Mouse (Mus musculus) G1E-ER4 (cell line): Measurements from ENCODE around the gene Camkv. TPM values are rescaled to one million over a fixed set of nuclear protein-coding genes. Genes with fewer than 3 reads are reported as not detected.

ENCODE experiments used
- GATA1 ChIP-seq: IDR thresholded peaks from one replicate; pipeline ENCODE4 v1.8.0; 2012; ENCODE audit warnings: low read length, inconsistent platforms
- polyA plus RNA-seq: library from polyadenylated mRNA; stranded (reverse); fragments of >175 nt; gene quantifications from 2 replicates; pipeline ENCODE4 v1.2.3, GENCODE M21; 2012

Camkv gene
- polyA plus RNA-seq, 1 experiment, result not detected

- TF ChIP-seq GATA1, result no peak
Observed at GRCm38 (mm10) chr9:107949184-107949921, 13.9 kb downstream of the Camkv start.

GRCm38 (mm10) chr9:107949922-107950235 lies 14.4 kb downstream of the Camkv start, which contains the start of gene Traip:
Gene Traip (plus strand): TSS chr9:107950136.
- no peak for TF ChIP-seq GATA1

- no peak for TF ChIP-seq GATA1
Observed at GRCm38 (mm10) chr9:107950460-107951355, 15.2 kb downstream of the Camkv start.

- no peak for TF ChIP-seq GATA1
Observed at GRCm38 (mm10) chr9:107955613-107956289, 20.3 kb downstream of the Camkv start.

- TF ChIP-seq GATA1, result no peak
Observed at GRCm38 (mm10) chr9:107957141-107957540, 21.7 kb downstream of the Camkv start.

- TF ChIP-seq GATA1, result no peak
Observed at GRCm38 (mm10) chr9:107959896-107960295, 24.4 kb downstream of the Camkv start.

- no peak for TF ChIP-seq GATA1
Observed at GRCm38 (mm10) chr9:107960928-107961327, 25.5 kb downstream of the Camkv start.

- TF ChIP-seq GATA1, result no peak
Observed at GRCm38 (mm10) chr9:107961351-107961762, 25.9 kb downstream of the Camkv start.

GRCm38 (mm10) chr9:107961881-107962280 lies 26.4 kb downstream of the Camkv start:
- no peak for TF ChIP-seq GATA1

GRCm38 (mm10) chr9:107962916-107963315 lies 27.4 kb downstream of the Camkv start:
- no peak for TF ChIP-seq GATA1

- TF ChIP-seq GATA1, result no peak
Observed at GRCm38 (mm10) chr9:107963700-107964099, 28.2 kb downstream of the Camkv start.

- no peak for TF ChIP-seq GATA1
Observed at GRCm38 (mm10) chr9:107964681-107965080, 29.2 kb downstream of the Camkv start.

- TF ChIP-seq GATA1, result no peak
Observed at GRCm38 (mm10) chr9:107966676-107967075, 31.2 kb downstream of the Camkv start.

GRCm38 (mm10) chr9:107967437-107967836 lies 32.0 kb downstream of the Camkv start:
- no peak for TF ChIP-seq GATA1

GRCm38 (mm10) chr9:107968531-107968930 lies 33.1 kb downstream of the Camkv start:
- no peak for TF ChIP-seq GATA1

GRCm38 (mm10) chr9:107970311-107970710 lies 34.8 kb downstream of the Camkv start:
- TF ChIP-seq GATA1, result no peak
